Mouse (Mus musculus) A20 (cell line): ENCODE results near the gene Mboat7.
"Not testable (repeated sequence)": the region's sequence is repeated elsewhere in the genome, so short reads cannot be mapped to it uniquely, and the experiment has no call there.

Source experiments
- DNase-seq: peaks from one replicate; pipeline ENCODE4 v3.0.0-alpha.2; 2011; ENCODE audit warnings: low read depth, low spot score

Mboat7 gene

GRCm38 (mm10) chr7:3692987-3693808 is at the start of gene Mboat7:
Gene Mboat7 (minus strand): TSS chr7:3693523.
- peak; percentile 99 for DNase-seq

GRCm38 (mm10) chr7:3732675-3733074 is 39.4 kb upstream of the Mboat7 start:
- not testable (repeated sequence) for DNase-seq

GRCm38 (mm10) chr7:3725459-3725858 is 32.1 kb upstream of the Mboat7 start:
- not testable (repeated sequence) for DNase-seq

GRCm38 (mm10) chr7:3720268-3720667 is 26.9 kb upstream of the Mboat7 start, which contains the start of gene Pirb:
Gene Pirb (minus strand): TSS chr7:3720391.
- DNase-seq, result not testable (repeated sequence)

GRCm38 (mm10) chr7:3715249-3715648 is 21.9 kb upstream of the Mboat7 start:
- peak; percentile 33 for DNase-seq

GRCm38 (mm10) chr7:3712264-3712942 is 19.1 kb upstream of the Mboat7 start:
- no peak for DNase-seq

- DNase-seq, result peak; percentile 52
Observed at GRCm38 (mm10) chr7:3709000-3709399, 15.7 kb upstream of the Mboat7 start.

GRCm38 (mm10) chr7:3708447-3708980 is 15.2 kb upstream of the Mboat7 start:
- peak; percentile 36 for DNase-seq

- DNase-seq, result peak; percentile 40
Observed at GRCm38 (mm10) chr7:3707568-3708413, 14.5 kb upstream of the Mboat7 start.

- peak; percentile 53 for DNase-seq
Observed at GRCm38 (mm10) chr7:3707027-3707426, 13.7 kb upstream of the Mboat7 start.

- DNase-seq, result no peak
Observed at GRCm38 (mm10) chr7:3706343-3706934, 13.1 kb upstream of the Mboat7 start.

GRCm38 (mm10) chr7:3705911-3706310 is 12.6 kb upstream of the Mboat7 start:
- no peak for DNase-seq

- DNase-seq, result not testable (repeated sequence)
Observed at GRCm38 (mm10) chr7:3705461-3705860, 12.1 kb upstream of the Mboat7 start.

GRCm38 (mm10) chr7:3704475-3704874 is 11.2 kb upstream of the Mboat7 start:
- no peak for DNase-seq

GRCm38 (mm10) chr7:3703879-3704441 is 10.6 kb upstream of the Mboat7 start, which contains the start of gene Rps9:
Gene Rps9 (plus strand): TSS chr7:3703993.
- peak; percentile 96 for DNase-seq

GRCm38 (mm10) chr7:3703148-3703878 is 10.0 kb upstream of the Mboat7 start:
- DNase-seq, result peak; percentile 49

GRCm38 (mm10) chr7:3698471-3698870 is 5.1 kb upstream of the Mboat7 start:
- no peak for DNase-seq

- DNase-seq, result not testable (repeated sequence)
Observed at GRCm38 (mm10) chr7:3694949-3695305, 1.6 kb upstream of the Mboat7 start.

- DNase-seq, result peak; percentile 95
Observed at GRCm38 (mm10) chr7:3694076-3694948, 989 bp upstream of the Mboat7 start.
